Mouse (Mus musculus) left cerebral cortex, adult 2 months (tissue): ENCODE measurements at regions not wholly inside any gene's neighbourhood (a gene's known extent, or its start where the extent isn't known, plus 50 kb on each side); places are given as distances from the start of the nearest gene placed in this dataset.

Experiments used
- DNase-seq, 2 experiments: peaks; one replicate each; pipeline ENCODE4 v3.0.0; 2021 to 2022; ENCODE audit warnings: low spot score in 2 of 2, mixed read lengths in 1 of 2; ENCODE audit errors: extremely low spot score in 1 of 2
- H3K27ac ChIP-seq: fragments of 200-600 bp; 2 replicates; pipeline ENCODE4 v1.8.1; 2022
- H3K4me3 ChIP-seq: fragments of 200-600 bp; 2 replicates; pipeline ENCODE4 v1.8.1; 2022
- CTCF ChIP-seq: fragments of 200-600 bp; IDR thresholded peaks from 2 replicates; pipeline ENCODE4 v1.8.1; 2022; ENCODE audit warnings: antibody characterized with exemption, mild to moderate bottlenecking, moderate library complexity
- intact Hi-C: fragments of 180-260 bp; cut with DNase I; formaldehyde crosslinking; loops from one replicate; pipeline ENCODE4 v1.15.1; 2025

GRCm38 (mm10) chr3:14979116-14979613 lies 93.1 kb downstream of the Car2 start:
- intact Hi-C loops = no loop called here
- DNase-seq = no peak
- no peak overlapping the region for H3K27ac ChIP-seq
- TF ChIP-seq CTCF = no peak
- H3K4me3 ChIP-seq = no peak overlapping the region

GRCm38 (mm10) chr3:14989635-14990034 lies 103.6 kb downstream of the Car2 start:
- Histone ChIP-seq H3K4me3 (no peak overlapping the region), H3K27ac (no peak overlapping the region)
- no peak for DNase-seq
- TF ChIP-seq CTCF = no peak
- intact Hi-C loops = no loop called here

- TF ChIP-seq CTCF = no peak
- no peak for DNase-seq
- H3K27ac ChIP-seq = no peak overlapping the region
- intact Hi-C loops = no loop called here
- no peak overlapping the region for H3K4me3 ChIP-seq
These were observed 107.9 kb downstream of the Car2 start for GRCm38 (mm10) chr3:14993936-14994335.

- H3K4me3 ChIP-seq = no peak overlapping the region
- DNase-seq = no peak
- no peak overlapping the region for H3K27ac ChIP-seq
- no peak for TF ChIP-seq CTCF
- intact Hi-C loops = no loop called here
These were observed 111.2 kb downstream of the Car2 start for GRCm38 (mm10) chr3:14997241-14997640.

- H3K27ac ChIP-seq = no peak overlapping the region
- DNase-seq = no peak
- intact Hi-C loops = no loop called here
- no peak overlapping the region for H3K4me3 ChIP-seq
- TF ChIP-seq CTCF = no peak
These were observed 112.4 kb downstream of the Car2 start for GRCm38 (mm10) chr3:14998521-14998920.

- TF ChIP-seq CTCF = no peak
- no peak for DNase-seq
- Histone ChIP-seq H3K27ac (no peak overlapping the region), H3K4me3 (no peak overlapping the region)
- intact Hi-C loops = no loop called here
These were observed 113.3 kb downstream of the Car2 start for GRCm38 (mm10) chr3:14999411-14999810.

GRCm38 (mm10) chr3:14999914-15000313 lies 113.8 kb downstream of the Car2 start:
- Histone ChIP-seq H3K27ac (no peak overlapping the region), H3K4me3 (no peak overlapping the region)
- intact Hi-C loops = no loop called here
- no peak for TF ChIP-seq CTCF
- DNase-seq = no peak

- intact Hi-C loops = no loop called here
- H3K4me3 ChIP-seq = no peak overlapping the region
- TF ChIP-seq CTCF = no peak
- no peak for DNase-seq
- no peak overlapping the region for H3K27ac ChIP-seq
These were observed 114.6 kb downstream of the Car2 start for GRCm38 (mm10) chr3:15000657-15001056.

- TF ChIP-seq CTCF = no peak
These were observed 121.7 kb downstream of the Car2 start for GRCm38 (mm10) chr3:15007821-15008220.

GRCm38 (mm10) chr3:15008501-15008900 lies 122.4 kb downstream of the Car2 start:
- no peak for TF ChIP-seq CTCF
- no peak overlapping the region for H3K4me3 ChIP-seq
- no peak for DNase-seq
- intact Hi-C loops = no loop called here
- H3K27ac ChIP-seq = no peak overlapping the region

More at GRCm38 (mm10) chr3:15007821-15008220, 121.7 kb downstream of the Car2 start:
- no peak overlapping the region for H3K4me3 ChIP-seq
- intact Hi-C loops = no loop called here
- no peak for DNase-seq
- H3K27ac ChIP-seq = no peak overlapping the region

GRCm38 (mm10) chr3:15009747-15010146 lies 123.7 kb downstream of the Car2 start:
- intact Hi-C loops = no loop called here
- TF ChIP-seq CTCF = no peak
- no peak for DNase-seq
- no peak overlapping the region for H3K4me3 ChIP-seq
- no peak overlapping the region for H3K27ac ChIP-seq

- no peak overlapping the region for H3K27ac ChIP-seq
- intact Hi-C loops = no loop called here
- TF ChIP-seq CTCF = no peak
- peak in 1 of 2 experiments; percentile 48 for DNase-seq
- H3K4me3 ChIP-seq = no peak overlapping the region
These were observed 130.5 kb downstream of the Car2 start for GRCm38 (mm10) chr3:15016621-15017020.

GRCm38 (mm10) chr3:15022773-15023172 lies 136.7 kb downstream of the Car2 start:
- H3K4me3 ChIP-seq = no peak overlapping the region
- intact Hi-C loops = no loop called here
- no peak overlapping the region for H3K27ac ChIP-seq
- no peak for DNase-seq
- no peak for TF ChIP-seq CTCF
